Mouse (Mus musculus): ENCODE measurements around the gene Cd276. TPM values are rescaled to one million over a fixed set of nuclear protein-coding genes. Genes with fewer than 3 reads are reported as not detected.
"Not testable (repeated sequence)": the region's sequence is repeated elsewhere in the genome, so short reads cannot be mapped to it uniquely, and the experiment has no call there.

The Cd276 gene
- polyA plus RNA-seq (2016; fragmentation: Nextera tagmentation; extraction: Ambion mirVana): 39.4 and 42.2 TPM in 2 replicates

GRCm38 (mm10) chr9:58554908-58555684, at the start of gene Cd276:
Gene Cd276 (minus strand): TSS chr9:58555437.
- peak within 1 kb of the TSS; percentile 82 for H3K4me3 ChIP-seq
- no peaks in the 10 kb centered on the region for H3K9me3 ChIP-seq
- H3K4me2 ChIP-seq (replicated peaks): peak within 1 kb of the TSS; percentile 86
- under 1% methylated on average over 64 of the region's 68 CpGs for WGBS
- peak; percentile 76 for ATAC-seq (ENCODE audit: low FRiP score, low read depth)
- peak within 1 kb of the TSS; percentile 96 for H3K9ac ChIP-seq
- H3K36me3 ChIP-seq: 0 out of 2 replicates have a peak, but pooled peaks cover 3% of the 10 kb centered on the region
- peak within 1 kb of the TSS; percentile 93 for H3K27ac ChIP-seq
- H3K27me3 ChIP-seq (replicated peaks): no peaks in the 10 kb centered on the region
- peaks cover 14% of the 10 kb centered on the region for H3K4me1 ChIP-seq

DNA sequence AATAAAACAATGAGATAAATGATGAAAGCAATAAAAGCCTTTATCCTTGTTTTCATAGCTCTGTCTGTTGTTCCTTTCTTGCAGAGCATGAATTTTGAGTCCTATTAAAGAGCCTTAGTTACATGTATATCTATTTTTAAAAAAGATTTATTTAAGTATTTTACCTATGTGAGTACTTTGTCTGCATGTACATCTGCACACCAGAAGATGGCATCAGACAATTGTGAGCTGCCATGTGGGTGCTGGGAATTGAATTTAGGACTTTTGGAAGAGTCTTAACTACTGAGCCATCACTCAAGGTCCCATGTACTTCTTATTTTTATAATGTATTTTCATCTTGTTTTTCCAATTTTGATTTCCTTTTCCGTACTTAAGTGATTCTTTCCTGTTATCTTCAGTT, 40.1 kb upstream of the Cd276 start:
- Histone ChIP-seq H3K27me3 (replicated peaks) (no peaks in the 10 kb centered on the region), H3K4me3 (no peak overlapping the region), H3K27ac (no peak overlapping the region), H3K4me1 (no peaks in the 10 kb centered on the region), H3K36me3 (no peaks in the 10 kb centered on the region), H3K9ac (no peak overlapping the region), H3K9me3 (no peaks in the 10 kb centered on the region), H3K4me2 (replicated peaks) (no peak overlapping the region)
- ATAC-seq (ENCODE audit: low FRiP score, low read depth): no peak
- 98% methylated on average over 1 of the region's 1 CpGs for WGBS

GRCm38 (mm10) chr9:58588657-58589056, 33.4 kb upstream of the Cd276 start:
- Histone ChIP-seq H3K36me3 (no peaks in the 10 kb centered on the region), H3K27ac (no peak overlapping the region), H3K9me3 (no peaks in the 10 kb centered on the region), H3K4me2 (replicated peaks) (no peak overlapping the region), H3K9ac (no peak overlapping the region), H3K4me3 (no peak overlapping the region), H3K27me3 (replicated peaks) (no peaks in the 10 kb centered on the region), H3K4me1 (peaks cover 3% of the 10 kb centered on the region; the same call in 1 of the 2 replicates)
- 95% methylated on average over 4 of the region's 4 CpGs for WGBS
- no peak for ATAC-seq (ENCODE audit: low FRiP score, low read depth)

- no peak overlapping the region for H3K9ac ChIP-seq
- peaks cover 9% of the 10 kb centered on the region for H3K4me1 ChIP-seq
- no peaks in the 10 kb centered on the region for H3K27me3 ChIP-seq (replicated peaks)
- no peak overlapping the region for H3K4me3 ChIP-seq
- H3K9me3 ChIP-seq: no peaks in the 10 kb centered on the region
- peak overlapping the region; percentile 76 for H3K4me2 ChIP-seq (replicated peaks)
- no peak for ATAC-seq (ENCODE audit: low FRiP score, low read depth)
- no peaks in the 10 kb centered on the region for H3K36me3 ChIP-seq
- H3K27ac ChIP-seq: no peak overlapping the region
- 77% methylated on average over 1 of the region's 1 CpGs for WGBS
These were observed 29.1 kb upstream of the Cd276 start for GRCm38 (mm10) chr9:58584323-58584722.

DNA sequence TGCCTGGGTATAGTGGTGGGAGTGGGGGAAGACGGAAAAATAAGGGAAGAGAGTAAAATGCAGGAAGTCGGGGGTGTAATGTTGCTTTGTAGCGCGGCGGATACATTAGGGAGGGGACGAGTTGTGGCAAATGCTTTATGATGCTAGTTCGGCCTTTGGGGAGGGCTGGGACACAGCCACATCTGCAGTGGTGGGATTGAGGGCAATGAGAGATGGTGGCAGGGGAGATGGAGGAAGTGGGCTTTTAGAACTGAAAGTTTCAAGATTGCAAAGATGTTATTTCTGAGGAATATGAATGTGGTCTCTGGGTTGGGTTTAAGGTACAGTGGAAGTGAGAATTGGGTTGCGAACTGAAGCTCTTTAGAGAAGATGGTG, 28.0 kb upstream of the Cd276 start:
- 1% methylated on average over 8 of the region's 8 CpGs for WGBS
- peak overlapping the region; percentile 88 for H3K4me3 ChIP-seq
- peak overlapping the region; percentile 98 for H3K9ac ChIP-seq
- no peak for ATAC-seq (ENCODE audit: low FRiP score, low read depth)
- peak overlapping the region; percentile 98 for H3K27ac ChIP-seq
- peak overlapping the region; percentile 76 for H3K4me2 ChIP-seq (replicated peaks)
- H3K27me3 ChIP-seq (replicated peaks): no peaks in the 10 kb centered on the region
- H3K9me3 ChIP-seq: no peaks in the 10 kb centered on the region
- H3K4me1 ChIP-seq: peaks cover 9% of the 10 kb centered on the region
- H3K36me3 ChIP-seq: no peaks in the 10 kb centered on the region

- Histone ChIP-seq H3K4me3 (peak overlapping the region; percentile 88), H3K9me3 (no peaks in the 10 kb centered on the region), H3K4me2 (replicated peaks) (peak overlapping the region; percentile 76), H3K4me1 (peaks cover 9% of the 10 kb centered on the region), H3K27me3 (replicated peaks) (no peaks in the 10 kb centered on the region), H3K9ac (peak overlapping the region; percentile 98), H3K36me3 (no peaks in the 10 kb centered on the region), H3K27ac (peak overlapping the region; percentile 98)
- WGBS: under 1% methylated on average over 42 of the region's 42 CpGs
- peak; percentile 75 for ATAC-seq (ENCODE audit: low FRiP score, low read depth)
These were observed 27.5 kb upstream of the Cd276 start for GRCm38 (mm10) chr9:58582581-58583266.

GRCm38 (mm10) chr9:58581958-58582540, 26.8 kb upstream of the Cd276 start, which contains the start of gene Nptn:
Gene Nptn (plus strand): TSS chr9:58582240.
- peak; percentile 99 for ATAC-seq (ENCODE audit: low FRiP score, low read depth)
- Histone ChIP-seq H3K27me3 (replicated peaks) (no peaks in the 10 kb centered on the region), H3K27ac (peak within 1 kb of the TSS; percentile 98), H3K9me3 (no peaks in the 10 kb centered on the region), H3K9ac (peak within 1 kb of the TSS; percentile 98), H3K4me2 (replicated peaks) (peak within 1 kb of the TSS; percentile 76), H3K36me3 (no peaks in the 10 kb centered on the region), H3K4me1 (peaks cover 9% of the 10 kb centered on the region), H3K4me3 (peak within 1 kb of the TSS; percentile 88)
- under 1% methylated on average over 49 of the region's 56 CpGs for WGBS

DNA sequence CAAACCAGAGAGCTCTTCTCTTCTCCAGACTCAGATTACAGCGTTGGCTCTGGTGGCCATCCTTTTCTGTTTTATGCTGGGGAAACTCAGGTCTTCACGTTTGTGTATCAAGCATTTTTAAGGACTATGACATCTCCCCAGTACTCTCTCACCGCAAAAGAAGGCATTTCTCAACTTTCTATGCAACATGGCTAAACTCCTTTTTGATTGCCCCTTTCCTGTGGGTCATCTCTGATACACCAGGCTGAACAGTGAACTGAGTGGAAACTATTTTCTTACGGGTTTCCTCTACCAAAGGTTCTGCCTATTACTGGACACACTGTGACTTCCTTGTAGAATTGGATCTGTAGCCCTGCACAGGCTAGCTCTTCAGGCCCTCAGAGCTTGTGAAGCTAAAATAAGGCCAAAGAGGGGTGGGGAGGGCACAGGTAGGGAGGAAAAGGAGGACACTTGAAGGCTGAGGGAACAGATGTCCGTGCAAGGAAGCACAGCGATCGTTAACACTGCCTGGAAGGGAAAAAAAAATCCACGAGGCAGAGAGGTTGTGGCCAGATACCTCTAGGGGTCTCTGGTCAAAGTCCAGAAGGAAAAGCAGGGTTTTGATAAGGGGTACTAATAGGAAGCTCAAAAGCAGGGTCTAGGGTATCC, 26.2 kb upstream of the Cd276 start:
- Histone ChIP-seq H3K9ac (peak overlapping the region; percentile 54), H3K4me3 (peak overlapping the region; percentile 88), H3K27ac (no peak overlapping the region), H3K4me2 (replicated peaks) (peak overlapping the region; percentile 76), H3K36me3 (no peaks in the 10 kb centered on the region), H3K27me3 (replicated peaks) (no peaks in the 10 kb centered on the region), H3K9me3 (no peaks in the 10 kb centered on the region), H3K4me1 (peaks cover 9% of the 10 kb centered on the region)
- WGBS: 34% methylated on average over 8 of the region's 8 CpGs
- peak; percentile 37; the same call in 1 of the 2 replicates for ATAC-seq (ENCODE audit: low FRiP score, low read depth)

DNA sequence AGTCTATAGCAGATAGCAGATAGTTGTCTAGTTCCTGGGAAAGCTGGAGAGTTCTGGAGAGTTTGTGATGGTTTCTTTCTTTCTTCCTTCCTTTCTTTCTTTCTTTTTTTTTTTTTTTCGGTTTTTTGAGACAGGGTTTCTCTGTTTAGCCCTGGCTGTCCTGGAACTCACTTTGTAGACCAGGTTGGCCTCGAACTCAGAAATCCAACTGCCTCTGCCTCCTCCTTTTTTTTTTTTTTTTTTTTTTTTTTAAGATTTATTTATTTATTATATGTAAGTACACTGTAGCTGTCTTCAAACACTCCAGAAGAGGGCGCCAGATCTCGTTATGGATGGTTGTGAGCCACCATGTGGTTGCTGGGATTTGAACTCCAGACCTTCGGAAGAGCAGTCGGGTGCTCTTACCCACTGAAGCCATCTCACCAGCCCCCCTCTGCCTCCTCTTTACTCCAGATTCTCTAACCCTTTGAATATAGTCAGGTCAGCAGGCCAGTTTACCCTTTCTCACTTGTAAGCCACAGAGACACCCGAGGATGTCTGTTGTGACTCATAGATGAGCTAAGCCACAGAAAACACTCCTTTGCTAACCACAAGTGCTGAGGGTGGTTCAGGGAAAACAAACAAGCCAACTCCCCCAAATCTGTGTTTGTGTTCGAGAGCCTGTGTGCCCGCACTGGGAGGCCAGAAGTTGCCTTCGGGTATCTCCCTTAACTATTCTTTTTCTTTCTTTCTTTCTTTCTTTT, 25.4 kb upstream of the Cd276 start:
- ATAC-seq (ENCODE audit: low FRiP score, low read depth); H3K36me3 ChIP-seq; H3K4me2 ChIP-seq (replicated peaks); H3K4me1 ChIP-seq; H3K27me3 ChIP-seq (replicated peaks); H3K4me3 ChIP-seq; H3K27ac ChIP-seq; H3K9me3 ChIP-seq; H3K9ac ChIP-seq: not testable (repeated sequence)
- WGBS: 81% methylated on average over 10 of the region's 10 CpGs

- 28% methylated on average over 3 of the region's 3 CpGs for WGBS
- no peak overlapping the region for H3K4me2 ChIP-seq (replicated peaks)
- no peak overlapping the region for H3K27ac ChIP-seq
- H3K9me3 ChIP-seq: no peaks in the 10 kb centered on the region
- no peaks in the 10 kb centered on the region for H3K36me3 ChIP-seq
- H3K9ac ChIP-seq: no peak overlapping the region
- ATAC-seq (ENCODE audit: low FRiP score, low read depth): no peak
- H3K4me1 ChIP-seq: peaks cover 6% of the 10 kb centered on the region
- no peak overlapping the region for H3K4me3 ChIP-seq
- H3K27me3 ChIP-seq (replicated peaks): no peaks in the 10 kb centered on the region
These were observed 23.4 kb upstream of the Cd276 start for GRCm38 (mm10) chr9:58578669-58579068.

- Histone ChIP-seq H3K27ac (no peak overlapping the region), H3K4me3 (no peak overlapping the region), H3K4me2 (replicated peaks) (no peak overlapping the region), H3K9ac (no peak overlapping the region), H3K4me1 (no peaks in the 10 kb centered on the region), H3K36me3 (no peaks in the 10 kb centered on the region), H3K9me3 (no peaks in the 10 kb centered on the region), H3K27me3 (replicated peaks) (no peaks in the 10 kb centered on the region)
- no peak for ATAC-seq (ENCODE audit: low FRiP score, low read depth)
- WGBS: 98% methylated on average over 1 of the region's 1 CpGs
These were observed 15.8 kb upstream of the Cd276 start for GRCm38 (mm10) chr9:58571001-58571400.
